Mouse (Mus musculus): ENCODE measurements around the gene Usp49.
"Not testable (repeated sequence)": the region's sequence is repeated elsewhere in the genome, so short reads cannot be mapped to it uniquely, and the experiment has no call there.

Gene Usp49

DNA sequence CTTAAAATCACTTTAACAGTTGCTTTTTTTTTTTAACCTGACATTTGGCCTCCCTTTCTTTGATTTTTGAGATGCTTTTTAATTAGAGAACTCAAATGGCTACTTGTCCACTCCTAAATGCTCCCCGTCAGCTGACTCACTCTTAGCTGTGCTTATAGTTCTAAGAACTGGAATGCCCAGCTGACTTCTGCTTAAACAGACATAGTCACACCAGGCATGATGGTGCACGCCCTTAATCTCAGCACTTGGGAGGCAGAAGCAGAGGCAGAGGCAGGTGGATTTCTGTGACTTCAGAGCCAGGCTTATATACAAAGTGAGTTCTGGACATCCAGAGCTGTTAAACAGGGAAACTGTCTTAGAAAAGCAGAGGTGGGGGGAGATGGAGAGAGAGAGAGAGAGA is 21.5 kb downstream of the Usp49 start:
- no peak for DNase-seq

DNA sequence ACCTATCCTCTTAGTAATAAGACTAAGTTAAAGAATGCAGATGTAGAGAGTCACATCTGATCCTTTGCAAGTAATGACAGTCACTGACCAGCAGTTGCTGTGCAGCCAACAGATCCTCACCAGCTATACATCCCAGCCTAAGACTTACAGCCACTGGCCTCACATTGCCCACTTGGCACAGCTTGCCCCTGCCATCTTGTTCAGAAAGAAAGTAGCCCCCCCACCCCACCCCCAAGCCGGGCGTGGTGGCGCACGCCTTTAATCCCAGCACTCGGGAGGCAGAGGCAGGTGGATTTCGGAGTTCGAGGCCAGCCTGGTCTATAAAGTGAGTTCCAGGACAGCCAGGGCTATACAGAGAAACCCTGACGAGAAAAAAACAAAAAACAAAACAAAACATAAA is 23.9 kb downstream of the Usp49 start:
- not testable (repeated sequence) for DNase-seq

- DNase-seq: no peak
Observed at GRCm38 (mm10) chr17:47655697-47656096, 25.2 kb downstream of the Usp49 start.

- DNase-seq: no peak
Observed at GRCm38 (mm10) chr17:47657901-47658300, 27.4 kb downstream of the Usp49 start.

DNA sequence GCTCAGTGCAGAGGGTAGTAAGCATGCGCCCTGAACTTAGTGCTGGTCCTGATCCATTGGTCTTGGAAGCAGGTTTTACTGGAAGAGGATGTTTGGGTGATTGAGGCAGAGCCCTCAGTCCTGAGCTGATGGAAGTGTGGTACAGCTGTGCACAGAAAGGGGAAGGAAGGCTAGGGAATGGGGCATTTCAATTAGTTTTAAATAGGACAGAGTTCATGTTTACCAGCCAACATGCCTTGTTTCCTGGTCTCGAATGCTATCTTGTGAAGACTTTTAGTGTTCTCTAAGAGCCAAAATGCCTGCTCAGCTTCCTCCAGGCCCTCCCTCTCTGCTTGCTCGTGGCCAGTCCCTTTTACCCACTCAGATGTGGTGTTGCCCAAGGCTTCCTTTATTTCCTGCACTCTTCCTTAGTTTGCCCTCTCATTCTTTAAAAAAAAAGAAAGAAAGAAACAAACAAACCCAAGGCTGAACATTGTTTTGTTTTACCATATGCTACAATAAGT is 28.3 kb downstream of the Usp49 start:
- DNase-seq: no peak

DNA sequence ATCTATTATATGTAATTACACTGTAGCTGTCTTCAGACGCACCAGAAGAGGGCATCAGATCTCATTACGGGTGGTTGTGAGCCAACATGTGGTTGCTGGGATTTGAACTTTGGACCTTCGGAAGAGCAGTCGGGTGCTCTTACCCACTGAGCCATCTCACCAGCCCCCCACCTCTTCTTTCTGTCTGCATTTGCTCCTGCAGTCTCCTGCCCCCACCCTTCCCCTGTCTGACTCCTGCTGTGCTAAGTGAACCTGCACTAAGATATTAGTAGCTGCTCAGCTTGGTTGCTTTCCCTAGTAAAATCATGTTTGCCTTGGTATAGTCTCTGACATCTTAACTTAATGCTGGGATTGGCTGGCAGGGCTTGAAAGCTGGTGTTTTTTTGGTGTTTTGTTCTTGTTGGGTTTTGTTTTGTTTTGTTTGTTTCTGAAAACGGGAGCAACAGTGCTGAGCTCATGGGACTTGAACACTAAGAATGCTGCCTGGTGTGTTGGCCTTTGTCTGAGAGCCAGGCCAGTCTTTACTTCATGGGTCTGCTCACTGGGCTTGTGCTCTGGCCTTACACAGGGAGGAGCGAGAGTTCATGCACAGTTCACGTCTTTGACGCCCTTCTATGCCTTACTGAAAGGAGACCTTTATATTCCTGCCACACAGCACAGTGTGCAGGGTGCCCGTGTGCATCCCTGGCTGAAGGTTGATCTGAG is 32.7 kb downstream of the Usp49 start:
- no peak for DNase-seq

DNA sequence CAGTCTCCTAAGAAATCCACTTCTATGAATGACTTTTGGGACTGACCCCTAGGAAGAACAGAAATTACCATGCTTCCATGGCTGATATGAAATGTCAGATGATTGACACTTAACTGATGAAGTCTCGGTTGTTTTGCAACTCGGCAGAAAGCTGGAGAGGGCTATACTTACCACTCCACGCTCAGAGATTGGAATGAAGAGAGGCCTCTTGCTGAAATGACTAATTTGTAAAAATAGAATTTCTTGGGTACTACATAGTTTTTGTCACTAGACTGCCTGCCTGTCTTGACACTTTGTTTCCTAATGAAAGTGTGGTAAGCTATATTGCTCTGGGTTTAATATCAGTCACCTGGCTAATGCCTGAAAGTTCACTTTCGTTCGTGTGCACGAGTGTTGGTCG is 34.0 kb downstream of the Usp49 start:
- no peak for DNase-seq

GRCm38 (mm10) chr17:47669166-47669565 is 38.7 kb downstream of the Usp49 start:
- DNase-seq: no peak

DNA sequence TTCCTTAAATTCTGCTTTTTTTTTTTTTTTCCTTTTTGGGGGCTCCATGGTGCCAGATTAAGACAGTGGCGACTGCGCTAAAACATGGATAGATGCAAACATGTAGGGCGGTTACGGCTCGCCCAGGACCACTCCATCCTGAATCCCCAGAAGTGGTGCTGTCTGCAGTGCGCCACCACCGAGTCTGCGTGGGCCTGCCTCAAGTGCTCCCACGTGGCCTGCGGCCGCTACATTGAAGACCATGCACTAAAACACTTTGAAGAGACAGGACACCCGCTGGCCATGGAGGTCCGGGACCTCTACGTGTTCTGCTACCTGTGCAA is 41.5 kb downstream of the Usp49 start:
- no peak for DNase-seq

- peak; percentile 31 to 66 for DNase-seq
Observed at GRCm38 (mm10) chr17:47672311-47673111, 42.0 kb downstream of the Usp49 start.

- DNase-seq: peak; percentile 72 to 75
Observed at GRCm38 (mm10) chr17:47676581-47676980, 46.1 kb downstream of the Usp49 start.

- no peak for DNase-seq
Observed at GRCm38 (mm10) chr17:47678238-47678637, 47.7 kb downstream of the Usp49 start.

GRCm38 (mm10) chr17:47678702-47679101 is 48.2 kb downstream of the Usp49 start:
- no peak for DNase-seq

DNA sequence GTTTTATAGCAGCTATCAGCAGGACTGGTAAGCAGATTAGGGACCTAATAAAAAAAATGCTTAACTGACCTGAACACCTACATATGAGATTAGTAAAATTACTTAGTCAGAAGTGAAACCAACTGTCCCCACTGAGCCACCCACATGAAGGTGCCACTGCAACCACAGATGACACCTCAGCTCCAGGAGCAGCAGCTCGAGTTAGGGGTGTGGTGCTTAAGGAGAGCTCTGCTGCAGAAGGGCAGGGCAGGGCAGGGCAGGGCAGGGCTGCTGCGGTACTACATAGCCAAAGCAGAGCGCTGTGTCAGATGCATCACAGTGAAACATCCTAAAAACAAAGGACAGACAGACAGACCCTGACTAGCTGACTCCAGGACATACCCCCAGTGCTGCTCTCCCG is 52.3 kb downstream of the Usp49 start:
- no peak for DNase-seq

GRCm38 (mm10) chr17:47687409-47688343 is 57.2 kb downstream of the Usp49 start:
- peak; percentile 96 for DNase-seq

DNA sequence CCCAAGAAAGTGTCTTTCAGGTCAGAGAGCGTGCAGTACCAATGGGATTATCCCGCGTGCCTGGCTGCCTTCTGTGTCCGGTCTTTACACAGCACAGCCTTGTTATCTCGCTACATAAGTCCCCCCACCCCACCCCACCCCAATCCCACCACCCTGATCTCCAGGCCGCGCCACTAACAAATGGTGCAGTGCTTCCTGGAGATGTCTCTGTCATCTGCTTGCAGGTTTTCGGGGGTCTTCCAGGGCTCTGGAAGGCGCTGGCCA is 57.8 kb downstream of the Usp49 start, which contains the start of gene Tomm6:
Tomm6 (minus strand) TSS at position 43 of the 264 bp plus-strand sequence.
- no peak for DNase-seq

DNA sequence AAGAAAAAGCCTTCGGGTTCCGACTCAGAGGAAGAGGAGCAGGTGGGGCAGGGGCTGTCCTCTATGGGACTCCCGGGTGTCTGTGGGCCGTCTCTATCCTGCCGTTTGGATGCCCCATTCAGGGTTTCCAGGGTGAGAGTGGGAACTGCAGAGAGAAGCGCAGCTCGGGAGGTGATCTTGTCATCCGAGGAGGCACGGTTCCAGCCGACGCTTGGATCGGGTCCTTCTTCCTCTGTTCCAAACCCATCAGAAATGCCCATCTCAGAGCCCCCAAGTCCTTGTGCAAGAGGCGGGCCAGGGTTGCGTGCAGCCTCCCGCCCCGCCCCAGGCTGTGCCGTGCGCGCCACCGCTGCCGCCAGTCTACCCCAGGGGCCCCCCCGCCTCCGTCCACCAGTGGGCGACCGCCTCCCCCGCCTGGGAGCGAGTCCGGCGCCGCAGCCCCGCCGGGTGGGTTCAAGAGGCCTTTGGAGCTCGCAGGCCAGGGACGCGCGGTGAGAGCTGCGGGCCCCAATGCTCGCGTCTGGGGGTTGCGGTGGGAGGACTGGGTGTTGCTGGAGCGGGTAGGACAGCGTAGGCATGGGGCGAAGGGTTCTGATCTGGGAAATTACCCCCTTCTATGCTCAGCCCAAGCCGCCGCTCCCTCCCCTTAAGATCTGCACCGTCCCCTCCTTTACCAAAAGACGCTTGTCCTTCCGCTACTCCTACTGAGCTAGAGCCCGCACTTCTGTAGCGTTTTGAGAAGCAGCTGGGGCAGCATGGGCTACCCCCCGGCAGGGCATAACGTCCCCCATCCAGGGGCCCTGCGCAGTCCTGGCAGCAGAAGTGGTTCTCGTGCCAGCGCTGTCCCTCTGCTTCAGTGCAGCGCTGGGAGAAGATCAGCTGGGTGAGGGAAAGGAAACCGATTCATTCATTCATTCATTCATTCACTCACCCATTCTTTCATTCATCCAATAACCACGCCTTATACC is 58.4 kb downstream of the Usp49 start, which contains the start of gene Frs3:
Frs3 (plus strand) TSS at position 423 of the 968 bp plus-strand sequence.
- peak; percentile 82 to 83 for DNase-seq

DNA sequence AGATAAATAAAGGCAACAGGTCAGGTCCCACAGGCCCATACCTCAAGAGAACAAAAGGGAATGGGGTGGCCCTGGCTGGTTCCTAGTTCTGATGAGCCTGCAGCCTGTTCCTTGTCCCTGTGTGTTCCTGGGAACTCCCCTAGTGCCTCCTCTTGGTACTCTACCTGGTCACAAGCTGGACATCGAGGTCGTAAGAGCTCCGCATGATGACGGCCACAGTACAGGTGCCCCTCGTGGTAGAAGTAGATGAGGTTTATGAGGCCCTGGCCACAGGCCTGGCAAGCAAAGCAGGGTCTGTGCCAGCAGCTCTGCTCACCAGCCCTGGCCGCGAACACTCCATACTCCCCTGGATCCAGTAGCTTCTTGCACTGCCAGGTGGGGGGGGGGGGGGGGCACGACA is 59.4 kb downstream of the Usp49 start:
- no peak for DNase-seq

GRCm38 (mm10) chr17:47691650-47692049 is 61.2 kb downstream of the Usp49 start:
- DNase-seq: no peak

- no peak for DNase-seq
Observed at GRCm38 (mm10) chr17:47693671-47694441, 63.4 kb downstream of the Usp49 start.

DNA sequence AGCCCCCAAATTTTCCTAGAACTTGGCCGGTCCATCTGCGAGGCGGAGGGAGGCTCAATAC is 63.8 kb downstream of the Usp49 start, which contains the start of gene Gm21981:
Gm21981 (minus strand) TSS at position 14 of the 61 bp plus-strand sequence.
- DNase-seq: no peak

Measured in cerebellum, adult 18-20 months (tissue).